Mouse (Mus musculus): ENCODE data around the gene Gm42906.

- TF ChIP-seq CTCF (IDR thresholded peaks at IDR 0.05; ENCODE audit: low read depth): no peak
- no peak for TF ChIP-seq EP300 (IDR thresholded peaks at IDR 0.05; ENCODE audit: low read depth)
These were observed 254.2 kb downstream of the Gm42906 start for GRCm38 (mm10) chr5:151173774-151174173.
